Mouse (Mus musculus) hindbrain, embryonic 14.5 days (tissue): ENCODE data around the gene Zfp598. TPM values are rescaled to one million over a fixed set of nuclear protein-coding genes. Genes with fewer than 3 reads are reported as not detected.

Source experiments
- polyA plus RNA-seq: library from polyadenylated mRNA; unstranded; fragments of >200 nt; fragmentation: Nextera tagmentation; extraction: Ambion mirVana; gene quantifications from 2 replicates; pipeline ENCODE4 v1.2.1, GENCODE M21; 2014

Zfp598 gene
- polyA plus RNA-seq, 1 experiment from 2014 or later = 22.8 TPM

Other genes starting within 250 kb of the Zfp598 start
- gene Eci1, start 243.0 kb upstream of the Zfp598 start, polyA plus RNA-seq = 36.2 and 46.0 TPM in 2 replicates
- 3.6 and 6.0 TPM in 2 replicates for gene Dnase1l2, start 226.6 kb upstream of the Zfp598 start, polyA plus RNA-seq
- gene E4f1, start 199.4 kb upstream of the Zfp598 start, polyA plus RNA-seq = 20.6 and 25.8 TPM in 2 replicates
- gene Pgp, start 199.3 kb upstream of the Zfp598 start, polyA plus RNA-seq = 71.2 and 73.5 TPM in 2 replicates
- gene Bricd5, start 195.8 kb upstream of the Zfp598 start, polyA plus RNA-seq = 0.75 TPM in 1 of 2 replicates, not detected in the other
- 30.2 and 31.1 TPM in 2 replicates for gene Mlst8, start 190.6 kb upstream of the Zfp598 start, polyA plus RNA-seq
- 45.7 and 46.8 TPM in 2 replicates for gene Caskin1, start 181.1 kb upstream of the Zfp598 start, polyA plus RNA-seq
- 75.0 and 82.8 TPM in 2 replicates for gene Traf7, start 141.7 kb upstream of the Zfp598 start, polyA plus RNA-seq
- gene Rab26, start 135.5 kb upstream of the Zfp598 start, polyA plus RNA-seq = 4.2 and 5.6 TPM in 2 replicates
- 28.4 and 30.4 TPM in 2 replicates for gene Pkd1, start 119.9 kb upstream of the Zfp598 start, polyA plus RNA-seq
- 74.7 and 76.7 TPM in 2 replicates for gene Tsc2, start 37.1 kb upstream of the Zfp598 start, polyA plus RNA-seq
- 7.8 and 8.2 TPM in 2 replicates for gene Nthl1, start 37.0 kb upstream of the Zfp598 start, polyA plus RNA-seq
- 53.5 and 56.9 TPM in 2 replicates for gene Slc9a3r2, start 19.4 kb upstream of the Zfp598 start, polyA plus RNA-seq
- 0.83 TPM in 1 of 2 replicates, not detected in the other for gene Npw, start 11.2 kb upstream of the Zfp598 start, polyA plus RNA-seq
- 178 and 220 TPM in 2 replicates for gene Syngr3, start 20.3 kb downstream of the Zfp598 start, polyA plus RNA-seq
- 35.2 and 43.4 TPM in 2 replicates for gene Gfer, start 26.5 kb downstream of the Zfp598 start, polyA plus RNA-seq
- gene Noxo1, start 26.5 kb downstream of the Zfp598 start, polyA plus RNA-seq = 1.9 and 2.4 TPM in 2 replicates
- gene Tbl3, start 38.0 kb downstream of the Zfp598 start, polyA plus RNA-seq = 58.3 and 64.3 TPM in 2 replicates
- gene Rnf151, start 48.4 kb downstream of the Zfp598 start, polyA plus RNA-seq = not detected in 2 replicates
- gene Rps2, start 48.4 kb downstream of the Zfp598 start, polyA plus RNA-seq = 800 and 838 TPM in 2 replicates
- 308 and 347 TPM in 2 replicates for gene Ndufb10, start 54.8 kb downstream of the Zfp598 start, polyA plus RNA-seq
- 0.25 TPM in 1 of 2 replicates, not detected in the other for gene Rpl3l, start 58.1 kb downstream of the Zfp598 start, polyA plus RNA-seq
- gene Msrb1, start 67.0 kb downstream of the Zfp598 start, polyA plus RNA-seq = 20.5 and 22.4 TPM in 2 replicates
- 0.36 TPM in 1 of 2 replicates, not detected in the other for gene Hs3st6, start 83.3 kb downstream of the Zfp598 start, polyA plus RNA-seq
- gene Meiob, start 134.6 kb downstream of the Zfp598 start, polyA plus RNA-seq = not detected in 2 replicates
- 71.5 and 73.0 TPM in 2 replicates for gene Hagh, start 170.5 kb downstream of the Zfp598 start, polyA plus RNA-seq
- gene Fahd1, start 180.7 kb downstream of the Zfp598 start, polyA plus RNA-seq = 22.4 and 23.3 TPM in 2 replicates
- 0.09 TPM in 1 of 2 replicates, not detected in the other for gene Igfals, start 196.3 kb downstream of the Zfp598 start, polyA plus RNA-seq
- 67.4 and 72.8 TPM in 2 replicates for gene Nubp2, start 216.7 kb downstream of the Zfp598 start, polyA plus RNA-seq
- 75.0 and 82.0 TPM in 2 replicates for gene Spsb3, start 217.0 kb downstream of the Zfp598 start, polyA plus RNA-seq
- 22.7 and 23.7 TPM in 2 replicates for gene Eme2, start 225.4 kb downstream of the Zfp598 start, polyA plus RNA-seq
- gene Mrps34, start 225.4 kb downstream of the Zfp598 start, polyA plus RNA-seq = 72.9 and 82.6 TPM in 2 replicates
- 85.6 and 95.8 TPM in 2 replicates for gene Nme3, start 226.8 kb downstream of the Zfp598 start, polyA plus RNA-seq